Mouse (Mus musculus): ENCODE results near the gene Foxp4. TPM values are rescaled to one million over a fixed set of nuclear protein-coding genes. Genes with fewer than 3 reads are reported as not detected.

Gene Foxp4
- polyA plus RNA-seq, 1 experiment, result 194 TPM

- 93% methylated on average over 35 of the region's 35 CpGs for WGBS
- Histone ChIP-seq H3K27ac (ENCODE audit: control insufficient read depth, insufficient read depth, low read length) (no peak overlapping the region), H3K4me1 (replicated peaks; ENCODE audit: control insufficient read depth, insufficient read depth, low read length) (peaks cover 11% of the 10 kb centered on the region), H3K27me3 (ENCODE audit: control insufficient read depth, insufficient read depth, low read length) (no peaks in the 10 kb centered on the region), H3K4me3 (ENCODE audit: control insufficient read depth, insufficient read depth, low read length) (no peak overlapping the region), H3K36me3 (ENCODE audit: control insufficient read depth, insufficient read depth, low read length) (no peaks in the 10 kb centered on the region)
- no peak for DNase-seq
- TF ChIP-seq CTCF (IDR thresholded peaks at IDR 0.05; ENCODE audit: borderline replicate concordance, control insufficient read depth, extremely low read depth, insufficient read depth, low read length, poor library complexity) (no peak), POLR2A (IDR thresholded peaks at IDR 0.05; ENCODE audit: control insufficient read depth, extremely low read depth, insufficient read depth, low read length, poor library complexity) (no peak)
These were observed 45.9 kb downstream of the Foxp4 start for GRCm38 (mm10) chr17:47878378-47879089.

GRCm38 (mm10) chr17:47877715-47878377 is 46.6 kb downstream of the Foxp4 start:
- H3K27ac ChIP-seq (ENCODE audit: control insufficient read depth, insufficient read depth, low read length), result no peak overlapping the region
- H3K36me3 ChIP-seq (ENCODE audit: control insufficient read depth, insufficient read depth, low read length), result no peaks in the 10 kb centered on the region
- H3K4me1 ChIP-seq (replicated peaks; ENCODE audit: control insufficient read depth, insufficient read depth, low read length), result peaks cover 13% of the 10 kb centered on the region
- no peak for TF ChIP-seq CTCF (IDR thresholded peaks at IDR 0.05; ENCODE audit: borderline replicate concordance, control insufficient read depth, extremely low read depth, insufficient read depth, low read length, poor library complexity)
- no peak for TF ChIP-seq POLR2A (IDR thresholded peaks at IDR 0.05; ENCODE audit: control insufficient read depth, extremely low read depth, insufficient read depth, low read length, poor library complexity)
- H3K4me3 ChIP-seq (ENCODE audit: control insufficient read depth, insufficient read depth, low read length), result no peak overlapping the region
- DNase-seq, result no peak
- WGBS, result 83% methylated on average over 10 of the region's 10 CpGs
- H3K27me3 ChIP-seq (ENCODE audit: control insufficient read depth, insufficient read depth, low read length), result no peaks in the 10 kb centered on the region

GRCm38 (mm10) chr17:47876776-47877714 is 47.4 kb downstream of the Foxp4 start:
- WGBS, result 93% methylated on average over 26 of the region's 26 CpGs
- no peaks in the 10 kb centered on the region for H3K36me3 ChIP-seq (ENCODE audit: control insufficient read depth, insufficient read depth, low read length)
- H3K27ac ChIP-seq (ENCODE audit: control insufficient read depth, insufficient read depth, low read length), result no peak overlapping the region
- no peaks in the 10 kb centered on the region for H3K27me3 ChIP-seq (ENCODE audit: control insufficient read depth, insufficient read depth, low read length)
- DNase-seq, result no peak
- TF ChIP-seq POLR2A (IDR thresholded peaks at IDR 0.05; ENCODE audit: control insufficient read depth, extremely low read depth, insufficient read depth, low read length, poor library complexity), result no peak
- no peak for TF ChIP-seq CTCF (IDR thresholded peaks at IDR 0.05; ENCODE audit: borderline replicate concordance, control insufficient read depth, extremely low read depth, insufficient read depth, low read length, poor library complexity)
- peaks cover 10% of the 10 kb centered on the region for H3K4me1 ChIP-seq (replicated peaks; ENCODE audit: control insufficient read depth, insufficient read depth, low read length)
- no peak overlapping the region for H3K4me3 ChIP-seq (ENCODE audit: control insufficient read depth, insufficient read depth, low read length)

GRCm38 (mm10) chr17:47873341-47873791 is 51.1 kb downstream of the Foxp4 start:
- Histone ChIP-seq H3K27ac (ENCODE audit: control insufficient read depth, insufficient read depth, low read length) (peak overlapping the region; percentile 69), H3K4me1 (replicated peaks; ENCODE audit: control insufficient read depth, insufficient read depth, low read length) (peaks cover 10% of the 10 kb centered on the region), H3K27me3 (ENCODE audit: control insufficient read depth, insufficient read depth, low read length) (no peaks in the 10 kb centered on the region), H3K36me3 (ENCODE audit: control insufficient read depth, insufficient read depth, low read length) (peaks cover 7% of the 10 kb centered on the region), H3K4me3 (ENCODE audit: control insufficient read depth, insufficient read depth, low read length) (peak overlapping the region; percentile 47)
- 1% methylated on average over 9 of the region's 9 CpGs for WGBS
- peak; percentile 42; the same call in 1 of the 2 replicates for TF ChIP-seq POLR2A (IDR thresholded peaks at IDR 0.05; ENCODE audit: control insufficient read depth, extremely low read depth, insufficient read depth, low read length, poor library complexity)
- TF ChIP-seq CTCF (IDR thresholded peaks at IDR 0.05; ENCODE audit: borderline replicate concordance, control insufficient read depth, extremely low read depth, insufficient read depth, low read length, poor library complexity), result peak; percentile 89
- DNase-seq, result peak; percentile 91

- no peak for DNase-seq
These were observed 52.0 kb downstream of the Foxp4 start for GRCm38 (mm10) chr17:47872311-47873011.

More at GRCm38 (mm10) chr17:47872311-47873011, 52.0 kb downstream of the Foxp4 start:
- H3K27ac ChIP-seq (ENCODE audit: control insufficient read depth, insufficient read depth, low read length), result no peak overlapping the region
- H3K36me3 ChIP-seq (ENCODE audit: control insufficient read depth, insufficient read depth, low read length), result peaks cover 7% of the 10 kb centered on the region
- 97% methylated on average over 31 of the region's 31 CpGs for WGBS
- H3K4me3 ChIP-seq (ENCODE audit: control insufficient read depth, insufficient read depth, low read length), result no peak overlapping the region
- H3K4me1 ChIP-seq (replicated peaks; ENCODE audit: control insufficient read depth, insufficient read depth, low read length), result peaks cover 10% of the 10 kb centered on the region
- H3K27me3 ChIP-seq (ENCODE audit: control insufficient read depth, insufficient read depth, low read length), result no peaks in the 10 kb centered on the region
- TF ChIP-seq CTCF (IDR thresholded peaks at IDR 0.05; ENCODE audit: borderline replicate concordance, control insufficient read depth, extremely low read depth, insufficient read depth, low read length, poor library complexity) (no peak), POLR2A (IDR thresholded peaks at IDR 0.05; ENCODE audit: control insufficient read depth, extremely low read depth, insufficient read depth, low read length, poor library complexity) (no peak)
